In genomic region chr9:96938887-96939286, GRCm38 (mm10) we compare ENCODE assay signal across 19 mouse cellular contexts. TPM values are rescaled to one million over a fixed set of nuclear protein-coding genes. Genes with fewer than 3 reads are reported as not detected.
DNase-seq lines count a peak whose midpoint lies in the region; ATAC-seq lines count a peak whose summit lies in the region.
"Had no signal": no experiment of that assay in that cellular context is flagged by ENCODE, and none has a peak within 500 bp of the region (broad histone marks: within the 10 kb centered on the region; RNA-seq: fewer than 3 reads in every experiment).

No protein-coding gene starts in this region.

- peaks cover 19% of the 10 kb centered on the region for H3K36me3 ChIP-seq in neural tube, embryonic 11.5 days (ENCODE audit: control insufficient read depth, insufficient read depth, low read length)
- peaks cover 8% of the 10 kb centered on the region for H3K36me3 ChIP-seq in hindbrain, embryonic 11.5 days (ENCODE audit: control insufficient read depth, insufficient read depth, low read length)
- peaks cover 40% of the 10 kb centered on the region for H3K36me3 ChIP-seq in midbrain, embryonic 13.5 days
- H3K36me3 ChIP-seq: stomach, embryonic 15.5 days had no signal

- H3K4me2 ChIP-seq in neural tube, embryonic 11.5 days (ENCODE audit: low read depth), result no peak overlapping the region
- H3K4me2 ChIP-seq in hindbrain, embryonic 11.5 days (replicated peaks; ENCODE audit: low read depth, low read length), result no peak overlapping the region
- H3K4me2 ChIP-seq in midbrain, embryonic 13.5 days (replicated peaks), result no peak overlapping the region
- H3K4me2 ChIP-seq: heart, embryonic 15.5 days; lung, embryonic 14.5 days; stomach, embryonic 15.5 days had no signal

- H3K27me3 ChIP-seq in neural tube, embryonic 11.5 days (ENCODE audit: control insufficient read depth, insufficient read depth, low read length), result no peaks in the 10 kb centered on the region
- no peaks in the 10 kb centered on the region for H3K27me3 ChIP-seq in hindbrain, embryonic 11.5 days (ENCODE audit: control insufficient read depth, insufficient read depth, low read length)
- H3K27me3 ChIP-seq in midbrain, embryonic 13.5 days, result no peaks in the 10 kb centered on the region
- H3K27me3 ChIP-seq: stomach, embryonic 15.5 days had no signal

- H3K9ac ChIP-seq in neural tube, embryonic 11.5 days (ENCODE audit: low read length), result no peak overlapping the region
- H3K9ac ChIP-seq in hindbrain, embryonic 11.5 days (ENCODE audit: low read depth, low read length), result no peak overlapping the region
- no peak overlapping the region for H3K9ac ChIP-seq in midbrain, embryonic 13.5 days (replicated peaks)
- H3K9ac ChIP-seq: heart, embryonic 15.5 days; lung, embryonic 14.5 days; stomach, embryonic 15.5 days had no signal

- H3K27ac ChIP-seq in neural tube, embryonic 11.5 days (ENCODE audit: low read depth, low read length), result no peak overlapping the region
- H3K27ac ChIP-seq in hindbrain, embryonic 11.5 days (ENCODE audit: low read depth, low read length), result peak overlapping the region; percentile 4
- peak overlapping the region; percentile 80 for H3K27ac ChIP-seq in midbrain, embryonic 13.5 days
- H3K27ac ChIP-seq: gastrocnemius, adult 2 months; heart, embryonic 15.5 days; macrophage; stomach, embryonic 15.5 days had no signal

- 78% methylated on average over 5 of the region's 5 CpGs for WGBS in neural tube, embryonic 11.5 days
- WGBS in hindbrain, embryonic 11.5 days, result 70% methylated on average over 5 of the region's 5 CpGs
- 63% methylated on average over 5 of the region's 5 CpGs for WGBS in midbrain, embryonic 13.5 days

- H3K4me3 ChIP-seq in neural tube, embryonic 11.5 days (ENCODE audit: low read depth, low read length), result no peak overlapping the region
- no peak overlapping the region for H3K4me3 ChIP-seq in hindbrain, embryonic 11.5 days (ENCODE audit: low read depth, low read length)
- H3K4me3 ChIP-seq in midbrain, embryonic 13.5 days (replicated peaks), result no peak overlapping the region
- H3K4me3 ChIP-seq: gastrocnemius, adult 2 months; heart, embryonic 15.5 days; stomach, embryonic 15.5 days had no signal

- H3K4me1 ChIP-seq in neural tube, embryonic 11.5 days (ENCODE audit: control insufficient read depth, insufficient read depth, low read length), result no peaks in the 10 kb centered on the region
- H3K4me1 ChIP-seq in hindbrain, embryonic 11.5 days (replicated peaks; ENCODE audit: control insufficient read depth, insufficient read depth, low read length), result no peaks in the 10 kb centered on the region
- peaks cover 14% of the 10 kb centered on the region for H3K4me1 ChIP-seq in midbrain, embryonic 13.5 days (replicated peaks)
- H3K4me1 ChIP-seq: heart, embryonic 15.5 days; stomach, embryonic 15.5 days had no signal

- ATAC-seq in neural tube, embryonic 11.5 days (ENCODE audit: insufficient read depth, low FRiP score, low TSS enrichment), result peak; percentile 66
- peak; percentile 61 for ATAC-seq in hindbrain, embryonic 11.5 days (ENCODE audit: low FRiP score)
- peak; percentile 62; the same call in 1 of the 2 replicates for ATAC-seq in midbrain, embryonic 13.5 days
- ATAC-seq: forebrain, embryonic 16.5 days had no signal

- H3K9me3 ChIP-seq in neural tube, embryonic 11.5 days (ENCODE audit: control insufficient read depth, low read length), result 0 out of 2 replicates have a peak, but pooled peaks cover 3% of the 10 kb centered on the region
- H3K9me3 ChIP-seq in hindbrain, embryonic 11.5 days (ENCODE audit: control insufficient read depth, low read length), result no peaks in the 10 kb centered on the region
- no peaks in the 10 kb centered on the region for H3K9me3 ChIP-seq in midbrain, embryonic 13.5 days
- H3K9me3 ChIP-seq: heart, embryonic 15.5 days; stomach, embryonic 15.5 days had no signal

- DNase-seq in neural tube, embryonic 11.5 days (ENCODE audit: low spot score), result no peak
- DNase-seq in neural tube, embryonic 10.5 days (ENCODE audit: extremely low spot score, low spot score), result no peak
- DNase-seq in hindbrain, embryonic 11.5 days (ENCODE audit: low spot score), result no peak
- no peak for DNase-seq in lung, postnatal 14 days
- no peak for DNase-seq in right cerebral cortex, postnatal 25 days
- no peak for DNase-seq in thymus, postnatal 4 days
- DNase-seq: adrenal gland, postnatal 36 days; cerebellum, postnatal 10 days; gastrocnemius, adult 2 months; heart, adult 18-20 months; kidney, adult 11 months; kidney, postnatal 25 days; lung, embryonic 14.5 days; spleen, adult 18-20 months had no signal

RNA-seq across cellular contexts. Expression of gene Pxylp1, which starts 46.4 kb away (rescaled TPM):
- polyA plus RNA-seq in neural tube, embryonic 11.5 days (2014; fragmentation: Nextera tagmentation; extraction: Ambion mirVana), result 33.5 and 34.0 TPM in 2 replicates
- polyA plus RNA-seq in hindbrain, embryonic 11.5 days (2014; fragmentation: Nextera tagmentation; extraction: Ambion mirVana), result 40.3 and 44.1 TPM in 2 replicates
- 63.6 and 70.7 TPM in 2 replicates for polyA plus RNA-seq in midbrain, embryonic 13.5 days (2015; fragmentation: Nextera tagmentation; extraction: Ambion mirVana)
